Mouse (Mus musculus) ES-E14 (cell line): ENCODE measurements at regions not wholly inside any gene's neighbourhood (a gene's known extent, or its start where the extent isn't known, plus 50 kb on each side); places are given as distances from the start of the nearest gene placed in this dataset.

ENCODE experiments used
- CHD2 ChIP-seq: IDR thresholded peaks from 2 replicates; pipeline ENCODE4 v1.6.1; 2014; ENCODE audit warnings: mild to moderate bottlenecking, low read depth, low read length, inconsistent platforms
- ZC3H11A ChIP-seq: IDR thresholded peaks from 2 replicates; pipeline ENCODE4 v1.6.1; 2012; ENCODE audit warnings: low read depth, mild to moderate bottlenecking, inconsistent platforms, low read length, borderline replicate concordance
- ZNF384 ChIP-seq: IDR thresholded peaks from 2 replicates; pipeline ENCODE4 v1.6.1; 2012; ENCODE audit warnings: low read depth, low read length, inconsistent platforms

DNA sequence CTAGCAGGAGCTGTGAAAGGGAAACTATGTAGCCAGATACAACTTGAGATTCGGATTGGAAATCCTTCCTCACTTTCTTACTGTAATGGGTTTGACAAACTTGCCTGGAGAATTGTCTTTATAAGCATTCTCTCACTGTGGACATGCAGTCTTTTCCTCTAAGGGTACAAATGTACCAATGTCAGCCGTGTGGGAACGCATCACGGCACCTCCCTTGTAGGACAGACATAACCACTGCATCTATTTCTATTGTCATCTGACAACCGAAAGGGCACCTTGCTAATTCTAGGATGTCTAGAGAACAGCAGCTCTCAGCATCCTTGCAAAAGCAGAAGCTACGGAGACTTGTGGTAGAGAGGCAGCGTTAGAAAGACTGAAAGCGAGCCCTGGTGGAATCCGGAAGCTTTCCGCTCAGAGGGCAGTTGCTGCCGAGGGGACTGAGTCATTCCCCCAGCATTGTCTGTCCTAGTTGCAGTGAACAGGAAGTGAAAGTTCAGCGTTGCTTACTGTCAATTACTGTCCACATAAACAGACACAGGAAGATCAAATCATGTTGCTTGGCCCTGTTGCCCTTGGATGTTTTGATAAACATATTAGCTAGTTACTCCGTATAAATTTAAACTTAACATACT, 83.5 kb upstream of the Hgf start:
- TF ChIP-seq ZNF384 (no peak), ZC3H11A (no peak), CHD2 (no peak)
